ENCODE assay signal across 25 mouse cellular contexts in the genomic region with DNA sequence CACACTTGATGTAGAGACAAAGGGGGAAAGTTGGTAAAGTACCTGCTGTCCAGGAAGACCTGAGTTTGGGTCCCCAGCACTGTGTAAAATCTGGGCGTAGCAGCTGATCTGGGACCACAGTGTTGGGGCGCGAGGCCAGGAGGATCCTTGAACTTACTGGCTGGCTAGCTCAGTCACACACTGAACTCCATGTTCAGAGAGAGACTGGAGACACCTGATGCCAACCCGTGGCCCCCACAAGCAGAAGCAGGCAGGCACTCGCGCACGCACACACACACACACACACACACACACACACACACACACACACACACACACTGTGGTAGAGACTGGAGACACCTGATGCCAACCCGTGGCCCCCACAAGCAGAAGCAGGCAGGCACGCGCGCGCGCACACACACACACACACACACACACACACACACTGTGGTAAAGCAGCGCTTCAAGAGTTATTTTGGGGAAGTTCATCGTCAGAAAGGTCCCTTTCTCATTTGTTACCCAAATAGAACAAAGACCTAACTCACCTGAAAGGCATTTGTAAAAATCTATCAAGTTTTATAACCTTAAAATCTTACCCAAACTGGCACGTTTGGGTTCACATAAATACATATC. TPM values are rescaled to one million over a fixed set of nuclear protein-coding genes. Genes with fewer than 3 reads are reported as not detected.
DNase-seq lines count a peak whose midpoint lies in the region; ATAC-seq and TF ChIP-seq lines count a peak whose summit lies in the region.
"Had no signal": no experiment of that assay in that cellular context is flagged by ENCODE, and none has a peak within 500 bp of the region (broad histone marks: within the 10 kb centered on the region; RNA-seq: fewer than 3 reads in every experiment).

No protein-coding gene starts in this region.

- H3K27me3 ChIP-seq in lung, embryonic 14.5 days (ENCODE audit: insufficient read depth, low read length) = no peaks in the 10 kb centered on the region
- H3K27me3 ChIP-seq in hindbrain, embryonic 13.5 days = no peaks in the 10 kb centered on the region
- no peaks in the 10 kb centered on the region for H3K27me3 ChIP-seq in embryonic facial prominence, embryonic 10.5 days (replicated peaks; ENCODE audit: low read depth, poor library complexity, severe bottlenecking)
- H3K27me3 ChIP-seq in heart, adult 2 months (ENCODE audit: control insufficient read depth, insufficient read depth, low read length) = no peaks in the 10 kb centered on the region
- H3K27me3 ChIP-seq: embryonic facial prominence, embryonic 15.5 days; hindbrain, embryonic 15.5 days; liver, embryonic 13.5 days; midbrain, embryonic 15.5 days; neural tube, embryonic 12.5 days had no signal

- TF ChIP-seq EP300 in heart, adult 2 months (IDR thresholded peaks at IDR 0.05; ENCODE audit: insufficient read depth, low read depth, low read length) = no peak

- no peak for TF ChIP-seq CTCF in lung, embryonic 14.5 days (IDR thresholded peaks at IDR 0.05; ENCODE audit: low read depth)
- TF ChIP-seq CTCF in lung, adult 2 months (IDR thresholded peaks at IDR 0.05; ENCODE audit: insufficient read depth, low read length) = no peak
- TF ChIP-seq CTCF in heart, adult 2 months (IDR thresholded peaks at IDR 0.05) = no peak

- no peak for ATAC-seq in lung, embryonic 14.5 days (ENCODE audit: insufficient read depth)
- ATAC-seq in granulocyte monocyte progenitor cell, adult 5-6 weeks (replicated peaks; ENCODE audit: poor library complexity, severe bottlenecking) = peak; percentile 80
- ATAC-seq in hindbrain, embryonic 13.5 days (ENCODE audit: low FRiP score) = no peak
- ATAC-seq: intestine, postnatal 0 days; midbrain, embryonic 15.5 days had no signal

- no peak overlapping the region for H3K9ac ChIP-seq in lung, embryonic 14.5 days
- no peak overlapping the region for H3K9ac ChIP-seq in hindbrain, embryonic 13.5 days
- H3K9ac ChIP-seq in heart, adult 2 months (ENCODE audit: low read depth, low read length) = no peak overlapping the region
- H3K9ac ChIP-seq: embryonic facial prominence, embryonic 15.5 days; hindbrain, embryonic 15.5 days; midbrain, embryonic 15.5 days; neural tube, embryonic 12.5 days had no signal

- H3K4me2 ChIP-seq in lung, embryonic 14.5 days = peak overlapping the region; percentile 40; the same call in 1 of the 2 replicates
- no peak overlapping the region for H3K4me2 ChIP-seq in hindbrain, embryonic 13.5 days
- H3K4me2 ChIP-seq: embryonic facial prominence, embryonic 15.5 days; hindbrain, embryonic 15.5 days; liver, embryonic 13.5 days; midbrain, embryonic 15.5 days; neural tube, embryonic 12.5 days had no signal

- peaks cover 1% of the 10 kb centered on the region; the same call in 1 of the 2 replicates for H3K36me3 ChIP-seq in lung, embryonic 14.5 days (ENCODE audit: insufficient read depth)
- H3K36me3 ChIP-seq in hindbrain, embryonic 13.5 days = peaks cover 5% of the 10 kb centered on the region
- peaks cover 11% of the 10 kb centered on the region for H3K36me3 ChIP-seq in embryonic facial prominence, embryonic 10.5 days (replicated peaks)
- H3K36me3 ChIP-seq in heart, adult 2 months (ENCODE audit: control insufficient read depth, insufficient read depth, low read length) = no peaks in the 10 kb centered on the region
- H3K36me3 ChIP-seq: hindbrain, embryonic 15.5 days; midbrain, embryonic 15.5 days had no signal

- no peak for TF ChIP-seq POLR2A in lung, adult 2 months (IDR thresholded peaks at IDR 0.05; ENCODE audit: borderline replicate concordance, extremely low read depth, low read depth, low read length)
- TF ChIP-seq POLR2A in heart, adult 2 months (IDR thresholded peaks at IDR 0.05; ENCODE audit: insufficient read depth, low read depth, low read length) = no peak

- H3K27ac ChIP-seq in lung, embryonic 14.5 days (ENCODE audit: low read depth) = no peak overlapping the region
- H3K27ac ChIP-seq in hindbrain, embryonic 13.5 days = no peak overlapping the region
- H3K27ac ChIP-seq in embryonic facial prominence, embryonic 10.5 days (replicated peaks) = no peak overlapping the region; the same call in 1 of the 2 replicates
- H3K27ac ChIP-seq in heart, adult 2 months = no peak overlapping the region
- H3K27ac ChIP-seq: embryonic facial prominence, embryonic 15.5 days; forebrain, embryonic 10.5 days; hindbrain, embryonic 15.5 days; kidney, postnatal 0 days; layer of hippocampus, adult 2 months; left cerebral cortex, adult 2 months; limb, embryonic 10.5 days; liver, embryonic 13.5 days; midbrain, embryonic 15.5 days; neural tube, embryonic 12.5 days had no signal

- no peak for DNase-seq in lung, embryonic 14.5 days
- no peak for DNase-seq in lung, adult 2 months
- DNase-seq in 416B (ENCODE audit: low read depth) = peak; percentile 38
- DNase-seq in thymus, postnatal 10 days (ENCODE audit: low spot score in 2 of 2) = peak; percentile 13 to 26
- DNase-seq in embryonic facial prominence, embryonic 10.5 days (ENCODE audit: low spot score) = no peak
- no peak for DNase-seq in heart, adult 2 months
- DNase-seq: cerebellum, adult 2 months; gastrocnemius, postnatal 10 days; heart, postnatal 10 days; liver, embryonic 13.5 days had no signal

- H3K4me1 ChIP-seq in lung, embryonic 14.5 days (ENCODE audit: insufficient read depth) = no peaks in the 10 kb centered on the region
- peaks cover 3% of the 10 kb centered on the region; the same call in 1 of the 2 replicates for H3K4me1 ChIP-seq in lung, adult 2 months (ENCODE audit: control insufficient read depth, insufficient read depth, low read length)
- peaks cover 4% of the 10 kb centered on the region; the same call in 1 of the 2 replicates for H3K4me1 ChIP-seq in hindbrain, embryonic 13.5 days (replicated peaks)
- peaks cover 13% of the 10 kb centered on the region for H3K4me1 ChIP-seq in embryonic facial prominence, embryonic 10.5 days
- no peaks in the 10 kb centered on the region for H3K4me1 ChIP-seq in heart, adult 2 months (ENCODE audit: control insufficient read depth, insufficient read depth, low read length)
- H3K4me1 ChIP-seq: embryonic facial prominence, embryonic 15.5 days; hindbrain, embryonic 15.5 days; midbrain, embryonic 15.5 days had no signal

- no peaks in the 10 kb centered on the region for H3K79me2 ChIP-seq in heart, adult 2 months (replicated peaks; ENCODE audit: control insufficient read depth, insufficient read depth, low read length)

- H3K9me3 ChIP-seq in lung, embryonic 14.5 days (ENCODE audit: low read depth, low read length) = 0 out of 2 replicates have a peak, but pooled peaks cover 3% of the 10 kb centered on the region
- no peaks in the 10 kb centered on the region for H3K9me3 ChIP-seq in hindbrain, embryonic 13.5 days
- no peaks in the 10 kb centered on the region for H3K9me3 ChIP-seq in embryonic facial prominence, embryonic 10.5 days
- H3K9me3 ChIP-seq: embryonic facial prominence, embryonic 15.5 days; forebrain, embryonic 10.5 days; hindbrain, embryonic 15.5 days; limb, embryonic 10.5 days; liver, embryonic 13.5 days; megakaryocyte, embryonic 14.5 days; midbrain, embryonic 15.5 days; neural tube, embryonic 12.5 days had no signal

- WGBS in lung, embryonic 14.5 days = 83% methylated on average over 16 of the region's 16 CpGs
- 69% methylated on average over 16 of the region's 16 CpGs for WGBS in lung, adult 2 months
- 89% methylated on average over 16 of the region's 16 CpGs for WGBS in hindbrain, embryonic 13.5 days
- WGBS in embryonic facial prominence, embryonic 10.5 days = 90% methylated on average over 16 of the region's 16 CpGs
- WGBS in heart, adult 2 months = 85% methylated on average over 16 of the region's 16 CpGs

- no peak overlapping the region for H3K4me3 ChIP-seq in lung, embryonic 14.5 days (ENCODE audit: low read depth, low read length)
- H3K4me3 ChIP-seq in lung, adult 2 months (replicated peaks; ENCODE audit: extremely low read depth, low read depth, low read length) = no peak overlapping the region
- no peak overlapping the region for H3K4me3 ChIP-seq in hindbrain, embryonic 13.5 days
- H3K4me3 ChIP-seq in embryonic facial prominence, embryonic 10.5 days = no peak overlapping the region
- H3K4me3 ChIP-seq in heart, adult 2 months = no peak overlapping the region
- H3K4me3 ChIP-seq: embryonic facial prominence, embryonic 15.5 days; forebrain, embryonic 10.5 days; hindbrain, embryonic 15.5 days; layer of hippocampus, adult 2 months; left cerebral cortex, adult 2 months; limb, embryonic 10.5 days; liver, embryonic 13.5 days; megakaryocyte, embryonic 14.5 days; midbrain, embryonic 15.5 days; neural tube, embryonic 12.5 days had no signal

- intact Hi-C loops in heart, adult 2 months (cut with DNase I) = no loop called here

RNA-seq across cellular contexts. Expression of gene Higd1c, which starts 24.0 kb away (rescaled TPM):
- polyA plus RNA-seq in lung, embryonic 14.5 days (2014; fragmentation: Nextera tagmentation; extraction: Ambion mirVana) = 0.38 TPM in 1 of 2 replicates, not detected in the other
- not detected in 2 replicates for polyA plus RNA-seq in lung, adult 2 months (2012; rRNA removed)
- not detected in 2 replicates for total RNA-seq in granulocyte monocyte progenitor cell, adult 5-6 weeks (2014; fragmentation: Nextera tagmentation)
- total RNA-seq in granulocyte monocyte progenitor cell, adult 5-6 weeks (2017) = not detected in 2 replicates
- not detected in 2 replicates for polyA plus RNA-seq in hindbrain, embryonic 13.5 days (2015; fragmentation: Nextera tagmentation; extraction: Ambion mirVana)
- polyA plus RNA-seq in embryonic facial prominence, embryonic 10.5 days (2016; fragmentation: Nextera tagmentation; extraction: Ambion mirVana) = not detected in 2 replicates
- total RNA-seq in heart, adult 2 months (2021) = not detected
- polyA plus RNA-seq in heart, adult 2 months (2012; rRNA removed) = not detected in 2 replicates
- total RNA-seq: adrenal gland, postnatal 36 days; gastrocnemius, postnatal 10 days; heart, postnatal 10 days; layer of hippocampus, adult 2 months; left cerebral cortex, adult 2 months had no signal
- polyA plus RNA-seq: cerebellum, adult 2 months; embryonic facial prominence, embryonic 15.5 days; forebrain, embryonic 10.5 days; frontal cortex, adult 2 months; intestine, postnatal 0 days; kidney, postnatal 0 days; limb, embryonic 10.5 days; liver, embryonic 13.5 days; midbrain, embryonic 15.5 days had no signal

RNA-seq across cellular contexts. Expression of gene Gm5475, which starts 33.6 kb away (rescaled TPM):
- polyA plus RNA-seq in lung, embryonic 14.5 days (2014; fragmentation: Nextera tagmentation; extraction: Ambion mirVana) = not detected in 2 replicates
- polyA plus RNA-seq in lung, adult 2 months (2012; rRNA removed) = not detected in 2 replicates
- not detected in 2 replicates for total RNA-seq in granulocyte monocyte progenitor cell, adult 5-6 weeks (2014; fragmentation: Nextera tagmentation)
- not detected in 2 replicates for total RNA-seq in granulocyte monocyte progenitor cell, adult 5-6 weeks (2017)
- 0.10 and 0.14 TPM in 2 replicates for polyA plus RNA-seq in hindbrain, embryonic 13.5 days (2015; fragmentation: Nextera tagmentation; extraction: Ambion mirVana)
- polyA plus RNA-seq in embryonic facial prominence, embryonic 10.5 days (2016; fragmentation: Nextera tagmentation; extraction: Ambion mirVana) = 0.05 TPM in 1 of 2 replicates, not detected in the other
- total RNA-seq in heart, adult 2 months (2021) = not detected
- not detected in 2 replicates for polyA plus RNA-seq in heart, adult 2 months (2012; rRNA removed)
- total RNA-seq: adrenal gland, postnatal 36 days; heart, postnatal 10 days; layer of hippocampus, adult 2 months; left cerebral cortex, adult 2 months had no signal
- polyA plus RNA-seq: cerebellum, adult 2 months; liver, embryonic 13.5 days had no signal

RNA-seq across cellular contexts. Expression of gene Mettl7a2, which starts 35.3 kb away (rescaled TPM):
- polyA plus RNA-seq in lung, embryonic 14.5 days (2014; fragmentation: Nextera tagmentation; extraction: Ambion mirVana) = not detected in 2 replicates
- 0.10 TPM in 1 of 2 replicates, not detected in the other for polyA plus RNA-seq in lung, adult 2 months (2012; rRNA removed)
- not detected in 2 replicates for total RNA-seq in granulocyte monocyte progenitor cell, adult 5-6 weeks (2014; fragmentation: Nextera tagmentation)
- total RNA-seq in granulocyte monocyte progenitor cell, adult 5-6 weeks (2017) = not detected in 2 replicates
- not detected in 2 replicates for polyA plus RNA-seq in hindbrain, embryonic 13.5 days (2015; fragmentation: Nextera tagmentation; extraction: Ambion mirVana)
- not detected in 2 replicates for polyA plus RNA-seq in embryonic facial prominence, embryonic 10.5 days (2016; fragmentation: Nextera tagmentation; extraction: Ambion mirVana)
- total RNA-seq in heart, adult 2 months (2021) = 1 to 10 TPM in 1 of 2 experiments, under 1 TPM in 1; 0.75 to 1.5 TPM
- not detected in 2 replicates for polyA plus RNA-seq in heart, adult 2 months (2012; rRNA removed)
- polyA plus RNA-seq: cerebellum, adult 2 months; embryonic facial prominence, embryonic 15.5 days; forebrain, embryonic 10.5 days; frontal cortex, adult 2 months; hindbrain, embryonic 15.5 days; intestine, postnatal 0 days; limb, embryonic 10.5 days; liver, embryonic 13.5 days; midbrain, embryonic 15.5 days had no signal

RNA-seq across cellular contexts. Expression of gene Methig1, which starts 35.4 kb away (rescaled TPM):
- polyA plus RNA-seq in lung, embryonic 14.5 days (2014; fragmentation: Nextera tagmentation; extraction: Ambion mirVana) = not detected in 2 replicates
- 0.11 TPM in 1 of 2 replicates, not detected in the other for polyA plus RNA-seq in lung, adult 2 months (2012; rRNA removed)
- total RNA-seq in granulocyte monocyte progenitor cell, adult 5-6 weeks (2014; fragmentation: Nextera tagmentation) = not detected in 2 replicates
- total RNA-seq in granulocyte monocyte progenitor cell, adult 5-6 weeks (2017) = not detected in 2 replicates
- polyA plus RNA-seq in hindbrain, embryonic 13.5 days (2015; fragmentation: Nextera tagmentation; extraction: Ambion mirVana) = 0.62 TPM in 1 of 2 replicates, not detected in the other
- polyA plus RNA-seq in embryonic facial prominence, embryonic 10.5 days (2016; fragmentation: Nextera tagmentation; extraction: Ambion mirVana) = not detected in 2 replicates
- under 1 TPM in 1 of 2 experiments, not detected in 1; 0.34 TPM for total RNA-seq in heart, adult 2 months (2021)
- polyA plus RNA-seq in heart, adult 2 months (2012; rRNA removed) = not detected in 2 replicates
- total RNA-seq: gastrocnemius, postnatal 10 days; heart, postnatal 10 days; layer of hippocampus, adult 2 months had no signal
- polyA plus RNA-seq: cerebellum, adult 2 months; embryonic facial prominence, embryonic 15.5 days; forebrain, embryonic 10.5 days; frontal cortex, adult 2 months; hindbrain, embryonic 15.5 days; intestine, postnatal 0 days; liver, embryonic 13.5 days had no signal

RNA-seq across cellular contexts. Expression of gene Slc11a2, which starts 36.5 kb away (rescaled TPM):
- polyA plus RNA-seq in lung, embryonic 14.5 days (2014; fragmentation: Nextera tagmentation; extraction: Ambion mirVana) = 17.8 and 21.6 TPM in 2 replicates
- polyA plus RNA-seq in lung, adult 2 months (2012; rRNA removed) = 35.5 and 53.2 TPM in 2 replicates
- total RNA-seq in granulocyte monocyte progenitor cell, adult 5-6 weeks (2014; fragmentation: Nextera tagmentation) = 10.2 and 10.3 TPM in 2 replicates
- 8.6 and 8.9 TPM in 2 replicates for total RNA-seq in granulocyte monocyte progenitor cell, adult 5-6 weeks (2017)
- 23.8 and 24.1 TPM in 2 replicates for polyA plus RNA-seq in hindbrain, embryonic 13.5 days (2015; fragmentation: Nextera tagmentation; extraction: Ambion mirVana)
- polyA plus RNA-seq in embryonic facial prominence, embryonic 10.5 days (2016; fragmentation: Nextera tagmentation; extraction: Ambion mirVana) = 25.0 and 28.3 TPM in 2 replicates
- 10 to 100 TPM; 38.9 to 43.7 TPM for total RNA-seq in heart, adult 2 months (2021)
- polyA plus RNA-seq in heart, adult 2 months (2012; rRNA removed) = 24.4 and 45.6 TPM in 2 replicates

Comparison
In these comparisons a context has a peak if more than half of its experiments do, and no peak if none do; other contexts are left out.
1. DNase-seq: peak in 416B (single experiment) and thymus, postnatal 10 days (2 of 2); none in lung, embryonic 14.5 days (single experiment), lung, adult 2 months (single experiment), embryonic facial prominence, embryonic 10.5 days (single experiment) and heart, adult 2 months (0 of 2).